Mouse (Mus musculus) B cell, adult 67 days (primary cell): ENCODE data around the gene Zbtb37. TPM values are rescaled to one million over a fixed set of nuclear protein-coding genes. Genes with fewer than 3 reads are reported as not detected.

Source experiments
- total RNA-seq, 2 experiments: library from RNA; stranded (reverse); gene quantifications; 4 replicates each; pipeline ENCODE4 v1.2.4; 2023

The Zbtb37 gene
- total RNA-seq = 10 to 100 TPM; 42.6 to 57.3 TPM

GRCm38 (mm10) chr1:161034435-161035280, at the start of gene Zbtb37:
Zbtb37 (minus strand) TSS chr1:161034849.

GRCm38 (mm10) chr1:161070352-161071271, 36.0 kb upstream of the Zbtb37 start, which contains the start of the genes Dars2 and Cenpl:
Dars2 (minus strand) TSS chr1:161070658.
Cenpl (plus strand) TSS chr1:161070713.

DNA sequence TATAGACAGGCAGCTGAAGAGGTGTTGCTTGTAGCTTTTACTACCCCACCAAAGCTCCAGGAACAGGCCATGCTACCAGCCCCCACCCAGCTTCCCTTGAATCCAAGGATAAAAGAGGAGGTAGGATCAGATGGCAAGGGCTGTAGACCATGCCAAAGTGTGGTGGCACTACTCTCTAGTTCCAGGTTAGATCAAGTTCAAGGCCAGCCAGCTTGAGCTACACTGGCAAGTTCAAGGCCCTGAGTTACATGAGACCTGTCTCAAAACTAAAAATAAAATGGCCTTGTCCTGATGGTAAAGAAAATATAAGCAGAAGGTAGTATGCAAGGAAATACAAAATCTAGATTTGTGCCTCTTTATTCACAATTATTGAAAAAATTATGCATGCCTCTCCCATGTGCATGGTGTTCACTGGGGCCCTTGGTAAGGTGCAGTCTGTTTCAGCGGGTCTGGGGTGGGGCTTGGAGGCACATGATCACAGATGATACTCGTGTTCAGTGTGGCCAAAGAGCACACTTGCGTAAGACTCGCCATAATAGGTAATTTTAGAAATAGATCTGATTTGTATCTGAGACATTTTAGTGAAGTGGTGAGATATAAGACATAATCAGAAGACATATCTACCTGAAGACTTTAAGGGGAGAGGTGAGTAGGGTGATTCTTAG, 56.4 kb downstream of the Zbtb37 start, which contains the start of gene Serpinc1:
Gene Serpinc1, plus strand, starts transcription at position 515 of the 665 bp plus-strand sequence.

Other genes starting within 250 kb of the Zbtb37 start
- gene Rabgap1l, start 241.6 kb downstream of the Zbtb37 start, total RNA-seq = 100 to 1,000 TPM; 249 to 278 TPM
- gene Rc3h1, start 128.4 kb downstream of the Zbtb37 start, total RNA-seq = 10 to 100 TPM; 73.4 to 76.8 TPM
- gene Serpinc1, start 56.3 kb downstream of the Zbtb37 start, total RNA-seq = 1 to 10 TPM; 3.3 to 4.2 TPM
- 10 to 100 TPM; 15.3 TPM for gene Dars2, start 35.8 kb upstream of the Zbtb37 start, total RNA-seq
- gene Cenpl, start 35.9 kb upstream of the Zbtb37 start, total RNA-seq = 1 to 10 TPM; 9.0 to 9.2 TPM
- 10 to 100 TPM; 29.1 to 33.5 TPM for gene Klhl20, start 96.7 kb upstream of the Zbtb37 start, total RNA-seq
- not detected for gene Ankrd45, start 107.8 kb upstream of the Zbtb37 start, total RNA-seq
- gene Tex50, start 124.5 kb upstream of the Zbtb37 start, total RNA-seq = not detected
- gene Prdx6, start 216.4 kb upstream of the Zbtb37 start, total RNA-seq = 10 to 100 TPM; 83.7 to 98.7 TPM